Mouse (Mus musculus) lung, postnatal 25 days (tissue): Measurements from ENCODE around the gene Gm10490.
"Not testable (repeated sequence)": the region's sequence is repeated elsewhere in the genome, so short reads cannot be mapped to it uniquely, and the experiment has no call there.

ENCODE experiments used
- DNase-seq: peaks from one replicate; pipeline ENCODE4 v3.0.0; 2022; ENCODE audit warnings: low spot score

The Gm10490 gene

DNA sequence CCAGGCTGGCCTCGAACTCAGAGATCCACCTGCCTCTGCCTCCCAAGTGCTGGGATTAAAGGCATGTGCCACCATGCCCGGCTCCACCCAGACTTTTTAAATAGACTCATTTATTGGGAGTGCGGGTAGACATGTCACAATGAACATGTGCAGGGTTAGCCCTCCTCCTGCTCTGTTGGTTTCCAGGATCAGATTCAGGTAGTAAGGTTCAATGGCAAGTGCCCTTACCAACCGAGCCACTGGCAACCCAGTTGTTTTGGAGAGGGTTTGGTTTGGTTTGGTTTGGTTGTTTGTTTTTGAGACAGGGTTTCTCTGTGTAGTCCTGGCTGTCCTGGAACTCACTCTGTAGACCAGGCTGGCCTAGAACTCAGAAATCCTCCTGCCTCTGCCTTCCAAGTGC lies at the start of gene Gm10490:
Gm10490 (plus strand) TSS at position 301 of the 400 bp plus-strand sequence.
- not testable (repeated sequence) for DNase-seq

DNA sequence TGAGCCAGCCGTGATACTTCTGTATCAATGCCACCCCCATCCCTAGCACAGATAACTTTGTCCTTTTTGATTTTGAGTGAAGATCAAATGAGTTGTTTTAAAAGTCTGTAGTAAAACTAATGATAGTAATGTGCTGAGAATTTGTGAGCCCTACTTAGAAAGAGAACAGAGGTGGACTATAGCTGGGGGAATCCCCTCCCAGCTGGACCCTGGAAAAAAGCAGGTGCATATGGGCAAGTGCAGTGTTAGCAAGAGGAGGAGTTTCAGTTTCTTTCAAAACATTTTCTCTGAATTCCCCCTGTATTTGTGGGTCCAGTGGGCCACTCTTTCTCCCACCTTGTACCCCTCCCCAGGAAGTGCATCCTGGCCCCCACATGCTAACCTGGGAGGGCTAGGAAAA lies 46.2 kb upstream of the Gm10490 start:
- DNase-seq, result no peak

DNA sequence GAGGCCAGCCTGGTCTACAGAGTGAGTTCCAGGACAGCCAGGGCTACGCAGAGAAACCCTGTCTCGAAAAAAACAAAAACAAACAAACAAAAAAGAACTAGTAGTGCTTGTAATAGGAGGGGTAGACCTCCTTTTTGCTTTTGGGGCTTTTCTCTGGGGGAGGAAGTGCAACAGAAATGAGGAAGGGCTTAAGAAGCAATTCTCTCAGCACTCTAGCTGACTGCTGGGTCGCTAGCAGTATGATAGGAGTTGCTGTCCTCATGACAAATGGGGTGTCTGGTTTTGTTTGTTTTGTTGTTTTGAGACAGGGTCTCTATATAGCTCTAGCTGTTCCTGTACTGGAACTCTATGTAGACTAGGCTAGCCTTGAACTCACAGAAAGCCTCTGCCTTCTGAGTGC lies 44.8 kb upstream of the Gm10490 start:
- no peak for DNase-seq

DNA sequence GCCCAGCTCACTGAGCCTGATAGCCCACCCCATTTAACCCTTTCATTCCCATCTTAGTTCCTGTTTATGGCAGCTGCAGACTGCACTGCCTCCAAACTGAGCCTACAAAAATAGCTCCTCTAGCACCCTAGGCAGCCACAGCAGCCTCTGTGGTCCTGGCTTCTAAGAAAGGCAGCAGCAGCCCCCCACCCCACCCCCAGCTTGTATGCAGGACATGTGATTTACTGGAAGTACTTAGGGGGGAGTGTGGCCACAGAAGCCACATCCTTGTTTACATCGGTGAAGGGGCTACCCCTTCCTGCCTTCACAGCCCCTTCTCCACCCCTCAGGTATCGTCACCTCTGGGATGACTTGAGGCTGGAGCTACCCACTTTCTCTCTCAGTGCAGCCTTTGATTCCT lies 44.0 kb upstream of the Gm10490 start:
- DNase-seq, result no peak

DNA sequence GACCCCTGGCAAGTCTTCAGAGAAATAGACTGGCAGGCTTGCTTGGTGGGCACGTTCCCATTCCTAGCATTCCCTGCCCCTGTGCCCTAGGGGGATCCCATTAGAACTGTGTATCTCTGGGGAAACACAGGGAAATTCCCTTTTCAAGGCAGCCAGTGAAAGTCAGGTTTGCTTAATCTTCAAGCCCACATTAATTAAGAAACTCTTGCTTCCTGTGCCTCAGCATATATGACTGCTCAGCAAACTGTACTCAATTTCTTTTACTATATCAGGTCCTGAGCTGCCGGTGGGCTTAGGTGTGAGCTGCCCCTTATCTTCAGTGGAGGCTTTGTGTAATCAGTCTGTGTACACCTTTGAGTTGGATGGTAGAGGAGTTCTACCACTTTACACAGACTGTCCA lies 43.6 kb upstream of the Gm10490 start:
- no peak for DNase-seq

DNA sequence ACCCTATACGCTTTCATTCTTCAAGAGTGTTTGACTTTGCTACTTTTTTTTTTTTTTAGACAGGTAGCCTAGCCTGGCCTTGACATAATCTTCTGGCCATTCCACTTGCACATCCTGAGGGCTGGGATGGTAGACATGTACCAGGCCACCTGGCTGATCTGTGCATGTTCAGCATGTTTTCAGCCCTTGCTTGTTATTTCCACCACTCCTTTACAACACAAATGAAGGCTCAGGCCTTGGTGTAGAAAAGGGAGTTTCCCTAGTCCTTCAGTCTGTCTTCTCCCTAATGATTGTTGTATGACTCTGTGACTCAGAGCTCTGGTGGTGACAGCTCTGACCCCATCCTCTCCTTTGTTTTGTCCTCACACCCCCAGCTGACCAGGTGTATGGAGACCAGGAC lies 42.2 kb upstream of the Gm10490 start:
- DNase-seq, result no peak

DNA sequence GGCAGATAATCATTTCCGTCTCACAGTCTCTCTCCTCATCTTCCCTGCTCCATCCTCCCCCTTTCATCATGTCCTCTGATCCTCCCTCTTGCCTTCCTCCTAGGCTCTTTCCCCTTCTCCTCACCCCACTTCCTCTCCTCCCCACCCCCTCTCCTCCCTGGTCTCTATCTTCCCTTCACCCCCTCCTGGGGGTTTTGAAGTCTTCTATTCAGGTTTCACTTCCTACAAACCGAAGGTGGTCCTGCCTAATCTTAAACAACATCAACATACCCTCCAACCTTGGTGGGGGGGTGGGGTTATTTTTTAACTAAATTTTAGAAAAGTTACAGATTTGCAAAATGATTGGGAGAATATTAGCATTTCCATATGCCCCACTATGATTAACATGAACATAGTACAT lies 40.8 kb upstream of the Gm10490 start:
- no peak for DNase-seq

DNA sequence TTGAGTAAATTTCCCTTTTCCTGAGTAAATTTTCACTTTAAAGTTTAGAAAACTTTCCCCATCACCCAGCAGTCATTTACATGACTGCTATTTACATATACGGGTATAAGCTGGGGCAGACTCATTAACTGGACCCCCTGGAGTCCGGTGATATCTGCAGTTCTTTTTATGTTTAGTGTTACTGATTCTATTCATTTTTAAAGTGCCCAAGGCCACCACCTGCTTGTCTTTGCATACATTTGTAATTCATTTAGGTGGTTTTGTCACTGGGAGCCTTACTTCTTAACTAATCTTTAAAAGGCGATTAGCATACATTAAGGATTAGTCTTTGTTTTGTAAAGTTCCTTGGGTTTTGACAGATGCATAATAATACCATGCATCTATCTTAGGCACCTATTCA lies 39.5 kb upstream of the Gm10490 start:
- DNase-seq, result no peak

DNA sequence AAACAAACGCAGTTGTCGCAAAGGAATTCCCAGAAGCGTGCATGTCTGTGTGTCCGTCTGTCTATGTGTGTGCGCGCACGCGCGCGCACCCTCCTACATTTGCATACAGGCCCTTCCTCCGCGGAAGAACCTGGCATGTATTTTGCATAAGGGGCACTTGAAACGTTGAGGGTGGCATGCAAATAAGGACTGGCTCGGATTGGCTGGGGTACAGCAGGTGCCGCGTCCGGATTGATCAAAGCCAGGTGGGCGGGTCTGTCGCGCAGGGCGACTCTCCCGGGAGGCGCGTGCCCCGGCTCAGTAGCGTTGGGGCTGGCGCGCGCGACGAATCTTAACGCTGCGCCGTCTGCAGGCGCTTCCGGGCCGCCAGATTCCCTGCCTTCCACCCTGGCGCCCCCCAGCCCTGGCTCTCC lies 31.3 kb upstream of the Gm10490 start, which contains the start of gene Pim2:
Pim2 (plus strand) TSS at position 256 of the 413 bp plus-strand sequence.
- DNase-seq, result peak; percentile 89

DNA sequence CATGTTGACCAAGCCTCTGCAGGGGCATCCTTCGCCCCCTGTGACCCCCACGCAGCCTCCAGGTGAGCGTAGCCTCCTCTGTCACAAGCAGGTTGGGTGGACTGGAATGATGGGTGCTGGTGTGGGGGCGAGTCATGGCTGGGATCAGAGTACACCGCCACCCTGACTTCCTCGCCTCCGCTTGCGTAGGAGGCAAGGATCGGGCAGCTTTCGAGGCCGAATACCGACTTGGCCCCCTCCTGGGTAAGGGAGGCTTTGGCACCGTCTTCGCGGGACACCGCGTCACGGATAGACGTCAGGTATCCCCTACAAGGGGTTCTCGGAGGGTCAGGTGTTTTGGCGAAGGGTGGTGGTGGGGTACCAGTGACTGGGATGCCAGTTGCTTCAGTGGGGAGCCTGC lies 30.8 kb upstream of the Gm10490 start:
- no peak for DNase-seq

DNA sequence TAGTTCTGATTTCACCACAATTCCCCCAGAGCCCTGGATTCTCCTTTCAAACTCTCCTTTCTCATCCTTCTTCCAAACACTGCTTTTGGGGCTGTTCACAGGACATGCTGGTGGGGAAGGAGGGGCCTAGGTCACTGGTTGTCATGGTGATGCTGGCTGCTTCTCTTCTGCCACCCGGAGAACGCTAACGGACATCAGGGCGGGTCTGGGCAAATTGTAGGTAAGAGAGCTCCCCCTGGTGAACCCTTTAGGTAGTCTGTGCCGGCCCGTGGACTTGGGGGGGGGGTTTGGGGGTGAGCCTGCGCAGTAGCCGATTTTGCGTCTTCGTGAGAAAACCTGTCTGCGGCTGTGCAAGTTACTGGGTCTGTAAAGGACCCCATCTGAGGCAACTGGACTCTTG lies 29.5 kb upstream of the Gm10490 start:
- DNase-seq, result peak; percentile 58

DNA sequence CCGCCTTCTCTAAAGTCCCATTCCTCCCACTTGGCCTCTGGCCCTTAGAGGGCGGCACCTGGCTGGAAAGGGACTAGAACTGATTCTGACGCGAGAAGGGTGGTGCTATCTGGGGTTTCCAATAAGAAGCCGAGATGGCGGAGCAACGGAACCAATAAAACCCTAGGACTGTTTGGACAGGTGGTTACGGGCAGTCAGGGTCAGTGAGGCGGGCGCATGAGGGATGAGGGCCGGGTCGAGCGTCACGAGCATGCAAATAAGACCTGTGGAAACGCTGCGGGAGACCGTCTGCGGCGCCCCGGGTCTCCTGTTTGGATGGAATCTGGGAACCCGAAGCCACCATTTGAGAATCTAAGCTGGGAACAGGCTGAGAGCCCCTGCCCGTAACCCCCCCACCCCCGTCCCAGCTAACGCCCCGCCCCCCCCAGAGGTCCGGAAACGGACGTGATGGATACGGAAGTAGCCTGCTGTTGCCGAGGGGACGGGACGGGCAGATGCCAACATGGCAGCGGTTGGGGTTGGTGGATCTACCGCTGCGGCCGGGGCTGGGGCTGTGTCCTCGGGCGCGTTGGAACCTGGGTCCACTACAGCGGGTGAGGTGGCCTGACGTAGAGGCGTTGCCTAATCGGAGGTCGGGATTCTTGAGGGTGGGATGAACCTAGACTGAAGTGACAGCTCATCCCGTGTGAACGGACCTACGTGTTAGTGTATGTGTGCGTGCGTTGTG lies 25.3 kb upstream of the Gm10490 start, which contains the start of gene Slc35a2:
Slc35a2 (plus strand) TSS at position 188 of the 727 bp plus-strand sequence.
- DNase-seq, result peak; percentile 93

DNA sequence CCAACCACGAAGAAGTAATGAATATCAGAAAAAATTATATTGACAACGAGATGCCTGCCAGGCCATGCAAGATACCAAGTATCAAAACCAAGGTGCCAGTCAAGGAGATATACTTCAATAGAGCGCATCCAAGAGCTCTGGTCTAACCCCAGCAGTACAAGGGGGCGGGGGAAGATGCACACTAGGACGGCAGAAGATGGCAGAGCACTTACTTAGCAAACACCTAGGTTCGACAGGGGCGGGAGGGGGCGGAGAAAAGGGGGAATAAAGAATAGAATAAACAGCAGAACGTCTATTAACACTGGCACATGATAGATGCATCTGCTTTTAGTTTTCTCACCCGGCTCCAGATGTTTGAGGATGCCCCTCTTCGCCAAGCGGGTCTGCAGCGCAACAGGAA lies 11.1 kb upstream of the Gm10490 start:
- DNase-seq, result no peak

DNA sequence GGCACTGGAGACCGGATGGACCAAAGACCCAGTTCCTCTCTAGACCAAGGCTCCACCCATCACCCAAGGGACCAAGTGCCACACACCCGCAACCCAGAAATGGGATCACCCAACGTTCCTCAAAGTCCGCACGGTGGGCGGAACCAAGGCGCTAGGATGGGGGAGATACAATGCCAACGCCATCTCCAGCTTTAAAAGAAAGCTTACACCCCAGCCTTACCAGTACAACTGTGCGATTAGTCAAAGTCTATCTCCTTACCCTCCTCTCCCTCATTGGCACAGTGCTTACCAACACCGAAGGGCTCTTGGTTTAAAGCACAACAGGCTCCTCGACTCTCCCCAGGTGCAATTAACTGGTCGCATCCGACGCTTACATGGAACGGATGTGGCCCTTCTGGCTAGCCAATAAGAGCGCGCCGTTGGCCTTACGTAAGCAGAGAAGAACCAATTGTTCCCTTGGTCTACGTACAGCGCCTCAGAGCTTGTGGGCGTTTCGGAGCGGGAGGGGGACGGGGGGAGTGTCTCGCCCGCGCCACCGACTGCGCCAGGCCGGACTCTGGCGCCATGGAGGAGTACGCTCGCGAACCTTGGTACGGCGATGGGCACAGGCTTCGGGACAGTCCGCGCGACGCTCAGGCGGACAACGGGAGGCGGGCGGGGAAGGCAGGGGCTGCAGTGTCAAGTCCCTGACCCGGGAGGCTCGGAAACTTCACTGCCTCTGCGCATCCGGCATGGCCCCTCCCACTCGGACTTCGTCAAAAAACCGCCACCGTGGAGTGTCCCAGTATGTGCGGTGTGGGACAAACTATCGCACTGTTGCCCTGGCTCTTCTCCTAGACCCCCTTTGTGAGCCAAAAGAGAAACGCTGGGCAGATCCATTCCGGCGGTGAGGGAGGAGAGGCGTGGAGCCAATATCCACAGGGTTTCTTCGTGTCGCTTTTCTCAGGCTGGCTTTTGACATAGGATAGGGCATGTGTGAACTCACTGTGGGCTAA lies 10.2 kb upstream of the Gm10490 start, which contains the start of the genes Pqbp1 and Timm17b:
Pqbp1 (minus strand) TSS at position 390 of the 995 bp plus-strand sequence.
Timm17b (plus strand) TSS at position 478 of the 995 bp plus-strand sequence.
- DNase-seq, result peak; percentile 94

DNA sequence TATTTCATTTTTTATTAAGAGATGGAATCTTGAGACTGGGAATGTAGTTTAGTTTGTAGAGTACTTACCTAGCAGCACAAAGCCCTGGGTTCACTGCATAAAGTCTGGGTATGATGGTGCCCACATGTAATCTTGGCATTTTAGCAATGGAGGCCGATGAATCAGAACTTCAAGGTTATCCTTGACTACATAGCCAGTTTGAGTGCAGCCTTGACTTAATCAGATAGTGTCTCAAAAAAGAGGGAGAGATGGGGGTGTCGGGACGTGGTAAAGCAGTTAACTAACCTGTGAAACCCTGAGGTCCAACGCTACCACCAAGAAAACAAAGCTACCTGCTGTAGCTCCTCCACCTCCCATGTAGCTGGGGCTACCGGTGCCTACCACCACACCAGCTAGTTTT lies 4.9 kb upstream of the Gm10490 start:
- DNase-seq, result no peak

DNA sequence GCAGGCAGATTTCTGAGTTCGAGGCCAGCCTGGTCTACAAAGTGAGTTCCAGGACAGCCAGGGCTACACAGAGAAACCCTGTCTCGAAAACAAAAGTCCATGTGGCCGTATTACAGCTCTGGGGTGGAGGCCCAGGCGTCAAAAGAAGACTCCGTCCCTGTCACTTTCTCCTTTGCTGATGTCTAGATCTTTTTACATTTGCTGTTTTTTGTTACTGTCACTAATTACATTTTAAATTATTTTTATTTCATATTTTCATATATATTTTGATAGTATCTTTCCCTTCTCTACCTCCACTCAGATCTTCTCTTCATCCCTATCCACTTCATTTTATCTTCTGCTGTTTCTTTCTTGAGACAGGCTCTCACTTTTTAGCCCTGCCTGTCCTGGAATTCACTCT lies 1.6 kb upstream of the Gm10490 start, which contains the start of gene Gm10491:
Gm10491 (minus strand) TSS at position 101 of the 400 bp plus-strand sequence.
- no peak for DNase-seq

DNA sequence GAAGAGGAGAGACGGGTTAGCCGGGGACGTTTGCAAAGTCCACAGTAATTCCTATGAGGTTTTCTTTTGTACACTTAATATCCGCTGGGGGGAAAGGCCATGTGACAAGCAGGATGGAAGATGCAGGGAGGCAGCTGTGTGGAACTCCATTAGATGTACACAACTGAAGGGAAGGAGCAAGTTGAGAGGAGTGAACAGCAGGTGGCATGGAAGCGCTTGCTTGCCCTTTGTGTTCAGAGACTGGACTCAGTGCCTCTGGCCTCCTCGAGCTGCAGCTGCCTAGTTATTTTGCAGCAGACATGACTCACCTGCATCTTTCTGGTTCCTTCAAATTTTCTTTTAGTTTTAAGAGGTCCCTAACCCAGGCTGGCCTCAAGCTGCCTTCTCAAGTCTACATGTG lies 1.1 kb downstream of the Gm10490 start:
- no peak for DNase-seq

DNA sequence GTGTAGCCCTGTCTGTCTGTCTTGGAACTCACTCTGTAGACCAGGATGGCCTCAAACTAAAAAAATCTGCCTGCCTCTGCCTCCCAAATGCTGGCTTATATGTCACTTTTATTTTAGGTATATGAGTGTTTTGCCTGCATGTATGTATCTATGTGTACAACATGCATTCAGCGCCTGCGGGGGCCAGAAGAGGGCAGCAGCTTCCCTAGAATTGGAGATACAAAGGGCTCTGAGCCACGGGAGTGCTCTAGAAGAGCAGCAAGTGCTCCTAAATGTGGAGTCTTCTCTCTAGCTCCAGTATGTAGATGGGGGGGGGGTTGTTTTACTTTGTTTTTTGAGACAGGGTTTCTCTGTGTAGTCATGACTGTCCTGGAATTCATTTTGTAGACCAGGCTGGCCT lies 6.3 kb downstream of the Gm10490 start:
- DNase-seq, result peak; percentile 37

DNA sequence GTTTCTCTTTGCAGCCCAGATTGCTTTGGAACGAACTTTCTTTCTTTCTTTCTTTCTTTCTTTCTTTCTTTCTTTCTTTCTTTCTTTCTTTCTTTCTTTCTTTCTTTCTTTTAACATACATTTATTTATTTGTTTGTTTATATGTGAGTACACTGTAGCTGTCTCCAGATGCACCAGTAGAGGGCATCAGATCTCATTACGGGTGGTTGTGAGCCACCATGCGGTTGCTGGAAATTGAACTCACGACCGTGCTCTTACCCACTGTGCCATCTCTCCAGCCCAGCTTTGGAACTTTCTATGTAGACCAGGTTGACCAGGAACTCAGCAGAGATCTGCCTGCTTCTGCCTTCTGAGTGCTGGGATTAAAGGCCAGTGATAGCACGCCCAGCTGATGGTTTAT lies 8.6 kb downstream of the Gm10490 start:
- DNase-seq, result not testable (repeated sequence)

DNA sequence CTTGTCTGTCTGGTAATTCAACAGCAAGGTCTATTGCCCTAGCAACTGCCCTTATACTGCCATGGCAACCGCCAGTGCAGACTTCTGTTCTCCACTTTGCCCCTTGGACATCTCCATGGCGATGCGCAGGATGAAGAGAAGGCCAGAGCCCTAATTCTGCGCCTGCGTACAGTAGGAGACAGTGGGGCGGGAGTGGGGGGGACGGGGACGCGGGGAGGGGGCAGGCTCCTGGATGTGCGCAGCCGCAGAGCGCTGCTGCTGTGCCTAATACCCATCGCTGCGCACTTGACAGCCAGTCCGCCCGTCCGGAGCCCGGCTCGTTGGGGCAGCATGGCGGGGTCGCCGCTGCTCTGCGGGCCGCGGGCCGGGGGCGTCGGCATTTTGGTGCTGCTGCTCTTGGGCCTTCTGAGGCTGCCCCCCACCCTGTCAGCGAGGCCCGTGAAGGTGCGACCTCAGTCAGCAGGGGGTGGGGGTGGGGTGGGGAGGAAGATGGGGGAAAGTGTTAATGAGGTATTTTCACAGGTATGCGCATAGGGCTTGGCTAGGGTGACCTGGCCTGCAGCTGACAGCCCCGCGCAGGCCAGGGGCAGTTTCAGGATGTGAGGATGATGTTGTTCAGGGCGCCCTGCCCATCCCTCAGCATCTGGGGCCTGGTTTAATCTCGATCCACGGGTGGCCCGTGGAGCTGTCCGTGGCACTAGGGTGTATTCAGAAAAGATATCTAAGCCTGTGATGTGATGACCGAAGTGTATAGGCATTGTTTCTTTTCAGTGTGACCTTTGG lies 10.4 kb downstream of the Gm10490 start, which contains the start of gene Pcsk1n:
Pcsk1n (plus strand) TSS at position 222 of the 783 bp plus-strand sequence.
- DNase-seq, result no peak

DNA sequence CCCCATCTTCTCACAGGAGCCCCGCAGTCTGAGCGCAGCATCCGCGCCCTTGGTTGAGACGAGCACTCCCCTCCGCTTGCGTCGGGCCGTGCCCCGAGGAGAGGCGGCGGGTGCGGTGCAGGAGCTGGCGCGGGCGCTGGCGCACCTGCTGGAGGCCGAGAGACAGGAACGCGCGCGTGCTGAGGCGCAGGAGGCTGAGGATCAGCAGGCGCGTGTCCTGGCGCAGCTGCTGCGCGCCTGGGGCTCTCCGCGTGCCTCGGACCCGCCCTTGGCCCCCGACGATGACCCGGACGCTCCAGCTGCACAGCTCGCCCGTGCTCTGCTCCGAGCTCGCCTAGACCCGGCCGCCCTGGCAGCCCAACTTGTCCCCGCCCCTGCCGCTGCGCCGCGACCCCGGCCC lies 12.7 kb downstream of the Gm10490 start:
- no peak for DNase-seq

DNA sequence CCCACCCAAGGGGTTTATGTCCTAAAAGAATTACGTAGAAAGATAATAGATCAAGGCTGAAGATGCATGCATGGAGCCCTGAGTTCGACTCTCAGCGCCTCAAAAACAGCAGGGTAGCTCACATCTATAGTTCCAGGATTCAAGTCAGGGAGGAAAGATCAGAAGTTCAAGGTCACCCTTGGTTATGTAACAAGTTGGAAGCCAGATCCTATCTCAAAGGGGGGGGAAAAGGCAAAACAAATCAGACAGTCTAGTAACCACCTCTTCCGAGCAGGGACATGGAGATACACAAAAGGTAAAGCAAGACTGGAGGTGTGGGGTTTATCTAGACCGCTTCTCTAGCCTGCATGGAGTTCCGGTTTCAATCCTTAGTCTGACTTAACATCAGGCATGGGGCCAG lies 16.9 kb downstream of the Gm10490 start:
- no peak for DNase-seq
